Mouse (Mus musculus) left cerebral cortex, adult 11 months (tissue): Measurements from ENCODE around the gene Sephs2.

Experiments
- DNase-seq: peaks from one replicate; pipeline ENCODE4 v3.0.0; 2022; ENCODE audit warnings: low spot score

The Sephs2 gene

GRCm38 (mm10) chr7:127232622-127233367 is 41.1 kb downstream of the Sephs2 start, which contains the start of the genes Zfp553 and Sept1:
TSS of gene Zfp553 (plus strand) at chr7:127233061.
TSS of gene Sept1 (minus strand) at chr7:127233130.
- peak; percentile 68 for DNase-seq

DNA sequence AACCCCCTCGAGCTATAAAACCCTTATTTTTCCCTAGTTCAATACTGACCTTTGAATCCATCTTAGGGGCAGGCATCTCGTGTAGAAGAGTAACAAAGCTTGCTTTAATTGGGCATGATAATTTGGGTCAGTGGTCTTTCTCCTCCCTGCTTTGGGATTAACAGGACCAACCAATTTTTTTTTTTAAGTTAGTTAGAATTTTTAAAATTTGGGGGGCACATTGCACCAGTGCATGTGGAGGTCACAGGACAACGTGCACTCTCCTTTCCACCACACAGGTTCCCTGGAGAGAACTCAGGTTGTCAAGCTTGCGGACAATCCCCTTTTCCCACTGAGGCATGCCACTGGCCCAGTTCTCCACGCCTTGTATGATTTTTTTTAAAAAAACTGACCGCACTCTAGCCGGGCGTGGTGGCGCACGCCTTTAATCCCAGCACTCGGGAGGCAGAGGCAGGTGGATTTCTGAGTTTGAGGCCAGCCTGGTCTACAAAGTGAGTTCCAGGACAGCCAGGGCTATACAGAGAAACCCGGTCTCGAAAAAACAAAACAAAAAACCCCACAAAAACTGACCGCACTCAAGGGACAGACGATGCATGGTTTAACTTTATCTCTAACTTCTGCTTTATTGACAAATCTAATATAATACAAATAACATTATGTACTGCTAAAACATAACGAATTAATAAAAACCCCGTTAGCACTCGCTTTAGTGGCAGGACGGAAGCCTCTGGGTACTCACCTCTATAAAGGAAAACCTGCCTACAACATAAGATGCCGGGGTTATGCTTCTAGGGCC is 41.8 kb downstream of the Sephs2 start:
- no peak for DNase-seq

DNA sequence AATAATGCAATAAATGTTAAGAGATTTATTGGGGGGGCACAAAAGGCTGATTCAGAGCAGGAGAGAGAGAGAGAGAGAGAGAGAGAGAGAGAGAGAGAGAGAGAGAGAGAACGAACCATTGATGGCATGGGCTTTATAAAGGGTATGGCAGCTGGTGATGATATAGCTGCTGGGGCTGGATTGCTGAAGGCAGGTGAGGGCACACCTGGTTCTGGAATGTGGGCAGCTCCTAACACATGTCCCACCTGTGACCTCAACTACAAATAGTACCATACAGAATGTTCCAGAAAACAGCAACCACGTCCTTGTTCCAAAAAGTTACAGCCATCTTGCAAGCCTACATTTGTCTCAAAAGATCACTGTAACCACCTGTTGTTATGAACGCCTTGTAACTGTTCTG is 42.5 kb downstream of the Sephs2 start:
- DNase-seq = no peak

- DNase-seq = no peak
Observed at GRCm38 (mm10) chr7:127228615-127229303, 45.1 kb downstream of the Sephs2 start.

DNA sequence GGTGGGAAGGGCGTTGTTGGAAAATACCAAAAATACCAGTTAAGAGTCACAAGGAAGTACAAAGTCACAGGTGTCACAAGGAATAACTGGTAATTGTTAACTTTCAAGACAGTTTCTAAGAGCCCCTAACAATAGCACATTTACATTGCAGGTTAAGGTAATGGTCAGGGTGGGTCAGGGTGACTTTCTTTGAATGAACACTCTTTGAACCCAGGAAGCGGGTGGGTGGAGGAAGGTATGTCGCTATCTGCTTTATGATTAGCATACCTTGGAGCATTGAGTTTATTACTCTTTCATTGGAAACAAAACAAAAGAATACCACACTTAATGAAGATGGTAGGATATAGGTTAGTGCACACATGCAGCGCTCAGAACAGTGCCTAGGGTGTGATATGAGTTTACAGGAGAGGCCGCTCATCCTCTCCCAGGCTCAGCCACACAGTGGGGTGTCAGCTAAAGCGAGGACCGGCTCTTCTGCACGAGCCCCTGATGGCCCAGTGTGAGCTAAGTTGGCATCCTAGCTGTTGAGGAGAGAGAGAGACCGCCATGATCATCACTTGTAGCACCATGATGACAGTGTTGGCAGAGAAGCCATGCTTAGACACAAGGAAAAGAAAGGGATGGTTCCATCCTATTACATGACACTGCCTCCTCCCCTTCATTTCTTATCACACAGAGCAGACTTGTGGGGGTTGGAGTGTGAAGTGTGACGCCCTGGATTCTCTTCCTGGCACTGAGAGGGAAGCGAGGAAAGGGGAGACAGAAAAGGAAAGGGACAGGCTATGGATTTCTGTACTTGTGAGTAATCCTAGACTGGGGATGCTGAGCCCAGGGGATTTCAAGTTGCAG is 48.5 kb downstream of the Sephs2 start:
- no peak for DNase-seq

DNA sequence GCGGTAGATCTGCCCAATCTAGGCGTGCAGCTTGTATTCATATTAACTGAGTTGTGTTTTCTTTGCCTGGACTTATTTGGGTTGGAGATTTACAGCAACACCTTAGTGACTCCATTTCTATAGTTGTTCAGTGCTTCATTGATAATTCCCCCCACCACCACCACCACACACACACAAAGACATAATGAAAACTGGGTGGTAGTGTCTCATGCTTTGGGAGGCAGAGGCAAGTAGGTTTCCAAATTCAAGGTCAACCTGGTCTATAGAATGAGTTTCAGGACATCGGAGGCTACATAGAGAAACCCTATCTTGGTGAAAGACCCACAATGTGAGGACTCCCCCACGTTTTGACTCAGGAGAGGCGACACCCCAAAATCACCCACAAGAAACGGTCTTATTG is 49.2 kb downstream of the Sephs2 start:
- no peak for DNase-seq

DNA sequence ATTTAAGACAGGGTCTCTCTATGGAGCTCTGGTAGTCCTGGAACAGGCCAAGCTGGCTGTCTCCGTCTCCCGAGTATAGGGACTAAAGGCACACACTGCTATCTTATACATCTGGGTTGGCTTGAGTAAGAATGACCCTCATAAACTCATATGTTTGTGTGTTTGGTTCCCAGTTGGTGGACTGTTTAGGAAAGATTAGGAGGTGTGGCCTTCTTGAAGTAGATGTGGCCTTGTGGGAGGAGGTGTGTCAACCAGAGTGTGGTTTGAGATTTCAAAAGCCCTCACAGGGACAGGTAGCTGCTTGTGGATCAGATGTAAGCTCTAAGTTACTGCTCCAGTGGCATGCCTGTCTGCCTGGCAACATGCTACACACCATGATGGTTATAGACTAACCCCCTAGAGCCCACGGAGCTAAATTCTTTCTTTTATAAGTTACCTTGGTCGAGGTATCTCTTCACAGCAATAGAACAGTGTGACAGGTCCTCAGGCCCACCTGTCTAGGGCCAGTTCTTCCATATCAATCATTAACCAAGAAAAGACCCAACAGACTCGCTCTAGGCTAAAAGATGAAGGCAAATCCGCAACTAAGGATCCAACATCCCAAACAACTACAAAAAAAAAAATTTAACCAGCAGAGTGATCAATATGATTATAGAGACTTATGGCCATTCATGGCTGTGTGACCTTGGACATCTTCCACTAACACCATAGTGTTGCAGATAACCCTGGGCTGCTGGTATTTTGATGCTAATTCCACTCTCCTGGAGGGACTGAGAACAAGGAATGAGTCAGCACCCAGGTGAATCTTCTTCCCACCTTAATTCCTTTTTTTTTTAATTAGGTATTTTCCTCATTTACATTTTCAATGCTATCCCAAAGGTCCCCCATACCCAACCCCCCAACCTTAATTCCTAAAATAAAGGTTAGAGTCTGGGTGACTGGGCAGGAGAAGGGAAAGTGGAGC is 50.1 kb downstream of the Sephs2 start:
- no peak for DNase-seq

DNA sequence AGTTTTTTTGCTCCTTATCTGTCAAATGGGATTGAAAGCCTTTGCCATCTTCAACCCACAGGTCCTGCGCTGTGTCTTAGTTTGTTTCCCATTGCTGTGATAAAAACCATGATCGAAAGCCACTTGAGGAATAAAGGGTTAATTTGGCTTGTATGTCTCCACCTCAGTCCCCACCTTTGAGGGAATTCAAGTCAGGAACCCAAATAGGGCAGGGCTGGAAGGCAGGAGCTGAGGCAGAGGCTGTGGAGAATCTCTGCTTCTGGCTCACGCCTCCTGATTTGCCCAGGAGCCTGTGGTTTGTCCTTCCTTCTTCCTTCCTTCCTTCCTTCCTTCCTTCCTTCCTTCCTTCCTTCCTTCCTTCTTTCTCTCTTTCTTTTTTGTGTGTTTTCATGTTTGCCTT is 50.7 kb downstream of the Sephs2 start:
- no peak for DNase-seq
